Mouse (Mus musculus) heart, adult 2 months (tissue): ENCODE measurements at regions not wholly inside any gene's neighbourhood (a gene's known extent, or its start where the extent isn't known, plus 50 kb on each side); places are given as distances from the start of the nearest gene placed in this dataset.

ENCODE experiments used
- CTCF ChIP-seq: fragments of 200-600 bp; IDR thresholded peaks from 2 replicates; pipeline ENCODE4 v1.8.1; 2022; ENCODE audit warnings: antibody characterized with exemption, mild to moderate bottlenecking, moderate library complexity
- EP300 ChIP-seq: fragments of 200-500 bp; IDR thresholded peaks from 2 replicates; pipeline ENCODE4 v1.6.1; 2011; ENCODE audit warnings: low read depth, low read length, control low read depth; ENCODE audit not compliant: insufficient read depth
- POLR2A ChIP-seq: fragments of 200-500 bp; IDR thresholded peaks from 2 replicates; pipeline ENCODE4 v1.6.1; 2011; ENCODE audit warnings: mild to moderate bottlenecking, low read depth, low read length, control low read depth; ENCODE audit not compliant: insufficient read depth

DNA sequence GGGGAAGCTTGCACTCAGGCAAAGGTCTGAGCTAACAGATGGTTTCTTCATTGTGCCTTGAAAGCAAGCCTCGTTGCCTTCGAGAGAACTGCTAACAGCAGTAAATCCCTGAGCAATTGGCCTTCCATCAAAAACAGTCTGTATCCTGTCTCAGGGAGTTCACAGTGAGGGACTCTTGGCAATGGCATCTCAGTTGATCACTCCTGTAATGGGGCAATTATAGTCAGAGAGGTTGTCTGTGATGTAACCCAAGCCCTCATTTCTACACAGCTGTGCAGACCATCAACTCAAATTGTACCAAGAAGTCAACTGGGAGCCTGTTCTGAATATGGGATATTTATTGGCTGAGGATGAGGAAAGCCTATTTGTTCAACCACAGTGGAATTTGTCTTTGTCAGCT lies 885.4 kb upstream of the Tenm3 start:
- TF ChIP-seq EP300 (no peak), CTCF (no peak), POLR2A (no peak)
